Mouse (Mus musculus): Measurements from ENCODE around the gene Apol11b. TPM values are rescaled to one million over a fixed set of nuclear protein-coding genes. Genes with fewer than 3 reads are reported as not detected.
"Not testable (repeated sequence)": the region's sequence is repeated elsewhere in the genome, so short reads cannot be mapped to it uniquely, and the experiment has no call there.

Gene Apol11b
- not detected in 2 replicates for polyA plus RNA-seq (2015; fragmentation: Nextera tagmentation; extraction: Ambion mirVana)

- not testable (repeated sequence) for H3K36me3 ChIP-seq; ATAC-seq (ENCODE audit: low FRiP score, low read depth); H3K4me3 ChIP-seq; H3K9me3 ChIP-seq; H3K27ac ChIP-seq (replicated peaks); H3K9ac ChIP-seq; H3K4me2 ChIP-seq; H3K27me3 ChIP-seq; H3K4me1 ChIP-seq (replicated peaks)
- WGBS: 83% methylated on average over 2 of the region's 2 CpGs
Observed at GRCm38 (mm10) chr15:77643176-77643575, at the start of gene Apol11b. TSS of gene Apol11b (minus strand) at chr15:77643286.

GRCm38 (mm10) chr15:77691532-77692311 lies 48.6 kb upstream of the Apol11b start:
- H3K27me3 ChIP-seq; H3K36me3 ChIP-seq; H3K9me3 ChIP-seq; H3K27ac ChIP-seq (replicated peaks); H3K4me1 ChIP-seq (replicated peaks); ATAC-seq (ENCODE audit: low FRiP score, low read depth): not testable (repeated sequence)
- WGBS: 8% methylated on average over 19 of the region's 20 CpGs
- Histone ChIP-seq H3K9ac (0 out of 2 replicates have a peak overlapping the region, but pooled peaks have one; percentile 2), H3K4me2 (peak overlapping the region; percentile 52), H3K4me3 (peak overlapping the region; percentile 25; the same call in 1 of the 2 replicates)

GRCm38 (mm10) chr15:77683944-77684343 lies 40.9 kb upstream of the Apol11b start:
- ATAC-seq (ENCODE audit: low FRiP score, low read depth); H3K4me1 ChIP-seq (replicated peaks); H3K36me3 ChIP-seq; H3K27ac ChIP-seq (replicated peaks); H3K9ac ChIP-seq; H3K4me3 ChIP-seq; H3K9me3 ChIP-seq; H3K4me2 ChIP-seq; H3K27me3 ChIP-seq: not testable (repeated sequence)
- WGBS: 12% methylated on average over 11 of the region's 11 CpGs

- WGBS: 69% methylated on average over 1 of the region's 1 CpGs
- not testable (repeated sequence) for H3K27me3 ChIP-seq; H3K4me1 ChIP-seq (replicated peaks); H3K9me3 ChIP-seq; H3K4me2 ChIP-seq; H3K36me3 ChIP-seq; H3K4me3 ChIP-seq; ATAC-seq (ENCODE audit: low FRiP score, low read depth); H3K9ac ChIP-seq; H3K27ac ChIP-seq (replicated peaks)
Observed at GRCm38 (mm10) chr15:77674081-77674480, 31.0 kb upstream of the Apol11b start.

GRCm38 (mm10) chr15:77661841-77662240 lies 18.8 kb upstream of the Apol11b start:
- not testable (repeated sequence) for H3K4me3 ChIP-seq; H3K9ac ChIP-seq; ATAC-seq (ENCODE audit: low FRiP score, low read depth); H3K27ac ChIP-seq (replicated peaks); H3K9me3 ChIP-seq; H3K36me3 ChIP-seq; H3K4me1 ChIP-seq (replicated peaks); H3K4me2 ChIP-seq; H3K27me3 ChIP-seq
- 85% methylated on average over 2 of the region's 2 CpGs for WGBS

- H3K4me3 ChIP-seq; H3K36me3 ChIP-seq; H3K27me3 ChIP-seq; H3K4me1 ChIP-seq (replicated peaks); H3K9ac ChIP-seq; H3K27ac ChIP-seq (replicated peaks); ATAC-seq (ENCODE audit: low FRiP score, low read depth); H3K4me2 ChIP-seq; H3K9me3 ChIP-seq: not testable (repeated sequence)
- WGBS: 85% methylated on average over 1 of the region's 1 CpGs
Observed at GRCm38 (mm10) chr15:77659773-77660172, 16.7 kb upstream of the Apol11b start.

- not testable (repeated sequence) for H3K27me3 ChIP-seq; H3K9ac ChIP-seq; H3K27ac ChIP-seq (replicated peaks); H3K36me3 ChIP-seq; H3K4me3 ChIP-seq; ATAC-seq (ENCODE audit: low FRiP score, low read depth); H3K4me1 ChIP-seq (replicated peaks); H3K9me3 ChIP-seq; H3K4me2 ChIP-seq
Observed at GRCm38 (mm10) chr15:77651143-77651542, 8.1 kb upstream of the Apol11b start.

- H3K4me3 ChIP-seq; H3K4me1 ChIP-seq (replicated peaks); H3K9me3 ChIP-seq; H3K4me2 ChIP-seq; ATAC-seq (ENCODE audit: low FRiP score, low read depth); H3K27me3 ChIP-seq; H3K36me3 ChIP-seq; H3K9ac ChIP-seq; H3K27ac ChIP-seq (replicated peaks): not testable (repeated sequence)
- WGBS: 91% methylated on average over 3 of the region's 3 CpGs
Observed at GRCm38 (mm10) chr15:77629822-77630221, 13.3 kb downstream of the Apol11b start.

- not testable (repeated sequence) for H3K9me3 ChIP-seq; H3K27ac ChIP-seq (replicated peaks); H3K36me3 ChIP-seq; H3K27me3 ChIP-seq; H3K9ac ChIP-seq; H3K4me1 ChIP-seq (replicated peaks); H3K4me2 ChIP-seq; ATAC-seq (ENCODE audit: low FRiP score, low read depth); H3K4me3 ChIP-seq
- 64% methylated on average over 9 of the region's 9 CpGs for WGBS
Observed at GRCm38 (mm10) chr15:77628647-77629046, 14.4 kb downstream of the Apol11b start.

- 83% methylated on average over 4 of the region's 4 CpGs for WGBS
- not testable (repeated sequence) for H3K4me3 ChIP-seq; ATAC-seq (ENCODE audit: low FRiP score, low read depth)
Observed at GRCm38 (mm10) chr15:77626471-77626870, 16.6 kb downstream of the Apol11b start.

GRCm38 (mm10) chr15:77624710-77625109 lies 18.4 kb downstream of the Apol11b start:
- H3K9me3 ChIP-seq: no peaks in the 10 kb centered on the region
- no peak for ATAC-seq (ENCODE audit: low FRiP score, low read depth)
- no peaks in the 10 kb centered on the region for H3K4me1 ChIP-seq (replicated peaks)
- H3K4me3 ChIP-seq: no peak overlapping the region
- no peak overlapping the region for H3K4me2 ChIP-seq
- no peak overlapping the region for H3K9ac ChIP-seq
- H3K27ac ChIP-seq (replicated peaks): no peak overlapping the region
- 92% methylated on average over 1 of the region's 1 CpGs for WGBS
- H3K27me3 ChIP-seq: no peaks in the 10 kb centered on the region
- H3K36me3 ChIP-seq: no peaks in the 10 kb centered on the region

More at GRCm38 (mm10) chr15:77626471-77626870, 16.6 kb downstream of the Apol11b start:
- not testable (repeated sequence) for H3K27ac ChIP-seq (replicated peaks); H3K4me1 ChIP-seq (replicated peaks); H3K27me3 ChIP-seq; H3K4me2 ChIP-seq; H3K9ac ChIP-seq; H3K9me3 ChIP-seq; H3K36me3 ChIP-seq

- no peaks in the 10 kb centered on the region for H3K36me3 ChIP-seq
- no peaks in the 10 kb centered on the region for H3K4me1 ChIP-seq (replicated peaks)
- H3K27ac ChIP-seq (replicated peaks): no peak overlapping the region
- WGBS: 90% methylated on average over 3 of the region's 3 CpGs
- H3K4me3 ChIP-seq: no peak overlapping the region
- no peak for ATAC-seq (ENCODE audit: low FRiP score, low read depth)
- H3K9me3 ChIP-seq: no peaks in the 10 kb centered on the region
- H3K27me3 ChIP-seq: no peaks in the 10 kb centered on the region
- no peak overlapping the region for H3K4me2 ChIP-seq
- no peak overlapping the region for H3K9ac ChIP-seq
Observed at GRCm38 (mm10) chr15:77606069-77606468, 37.0 kb downstream of the Apol11b start.

- H3K9ac ChIP-seq: no peak within 1 kb of the TSS
- H3K27ac ChIP-seq (replicated peaks): no peak within 1 kb of the TSS
- no peak within 1 kb of the TSS for H3K4me2 ChIP-seq
- H3K9me3 ChIP-seq: no peaks in the 10 kb centered on the region
- no peak for ATAC-seq (ENCODE audit: low FRiP score, low read depth)
- no peaks in the 10 kb centered on the region for H3K36me3 ChIP-seq
- WGBS: 79% methylated on average over 1 of the region's 1 CpGs
- no peaks in the 10 kb centered on the region for H3K4me1 ChIP-seq (replicated peaks)
- no peaks in the 10 kb centered on the region for H3K27me3 ChIP-seq
- no peak within 1 kb of the TSS for H3K4me3 ChIP-seq
Observed at GRCm38 (mm10) chr15:77598958-77599357, 44.1 kb downstream of the Apol11b start, which contains the start of gene Gm36245. TSS of gene Gm36245 (plus strand) at chr15:77599258.
